Mouse (Mus musculus): ENCODE results near the gene Hmga1. TPM values are rescaled to one million over a fixed set of nuclear protein-coding genes. Genes with fewer than 3 reads are reported as not detected.

The Hmga1 gene
- polyA plus RNA-seq, 1 experiment from 2014 or later, result 821 TPM

DNA sequence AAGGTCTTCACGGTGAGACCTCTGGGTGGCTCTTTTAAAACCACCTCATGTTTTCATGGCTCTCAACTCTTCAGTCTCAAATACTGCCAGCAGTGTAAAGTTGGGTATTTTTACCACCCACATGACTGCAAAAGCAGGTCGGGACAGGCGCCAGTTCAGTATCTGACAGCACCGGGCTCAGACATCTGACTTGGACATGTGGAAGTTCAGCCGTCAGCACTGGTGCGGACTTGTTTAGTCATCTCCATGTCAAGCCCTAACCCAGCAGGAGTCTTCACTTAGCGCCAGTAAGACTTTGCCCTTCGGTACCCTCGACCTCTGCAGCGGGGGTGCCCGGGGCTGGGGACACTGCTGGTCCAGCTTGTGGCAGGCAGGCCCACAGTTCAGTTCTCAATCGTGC is 31.0 kb downstream of the Hmga1 start:
- WGBS, result 92% methylated on average over 12 of the region's 12 CpGs
- Histone ChIP-seq H3K27me3 (ENCODE audit: poor library complexity, severe bottlenecking) (no peaks in the 10 kb centered on the region), H3K4me1 (peaks cover 9% of the 10 kb centered on the region; the same call in 1 of the 2 replicates), H3K36me3 (replicated peaks) (peaks cover 99% of the 10 kb centered on the region), H3K9me3 (no peaks in the 10 kb centered on the region), H3K27ac (no peak overlapping the region), H3K4me3 (no peak overlapping the region)
- DNase-seq (ENCODE audit: extremely low spot score, low spot score), result no peak

DNA sequence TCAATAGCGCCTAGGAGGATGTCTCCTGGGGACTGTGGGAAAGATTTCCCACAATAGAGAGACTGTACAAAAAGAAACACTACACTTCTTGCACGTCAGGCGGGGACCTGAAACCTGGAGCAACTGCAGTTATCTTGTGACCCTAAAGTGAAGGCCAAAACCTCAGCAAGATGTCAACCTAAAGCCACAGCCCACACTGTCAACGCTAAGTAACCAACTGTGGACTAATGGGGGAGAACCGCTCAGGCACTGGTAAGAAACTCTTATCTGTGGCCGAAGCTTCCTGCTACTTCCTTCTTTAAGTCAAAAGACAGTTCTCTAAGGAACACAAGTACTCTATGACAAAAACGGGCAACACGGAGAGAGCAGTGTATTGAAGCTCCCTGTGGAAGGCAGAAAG is 31.9 kb downstream of the Hmga1 start:
- DNase-seq (ENCODE audit: extremely low spot score, low spot score), result no peak
- peaks cover 99% of the 10 kb centered on the region for H3K36me3 ChIP-seq (replicated peaks)
- no peaks in the 10 kb centered on the region for H3K9me3 ChIP-seq
- H3K27me3 ChIP-seq (ENCODE audit: poor library complexity, severe bottlenecking), result no peaks in the 10 kb centered on the region
- H3K4me1 ChIP-seq, result peaks cover 9% of the 10 kb centered on the region; the same call in 1 of the 2 replicates
- WGBS, result 92% methylated on average over 8 of the region's 8 CpGs
- no peak overlapping the region for H3K27ac ChIP-seq
- H3K4me3 ChIP-seq, result no peak overlapping the region

DNA sequence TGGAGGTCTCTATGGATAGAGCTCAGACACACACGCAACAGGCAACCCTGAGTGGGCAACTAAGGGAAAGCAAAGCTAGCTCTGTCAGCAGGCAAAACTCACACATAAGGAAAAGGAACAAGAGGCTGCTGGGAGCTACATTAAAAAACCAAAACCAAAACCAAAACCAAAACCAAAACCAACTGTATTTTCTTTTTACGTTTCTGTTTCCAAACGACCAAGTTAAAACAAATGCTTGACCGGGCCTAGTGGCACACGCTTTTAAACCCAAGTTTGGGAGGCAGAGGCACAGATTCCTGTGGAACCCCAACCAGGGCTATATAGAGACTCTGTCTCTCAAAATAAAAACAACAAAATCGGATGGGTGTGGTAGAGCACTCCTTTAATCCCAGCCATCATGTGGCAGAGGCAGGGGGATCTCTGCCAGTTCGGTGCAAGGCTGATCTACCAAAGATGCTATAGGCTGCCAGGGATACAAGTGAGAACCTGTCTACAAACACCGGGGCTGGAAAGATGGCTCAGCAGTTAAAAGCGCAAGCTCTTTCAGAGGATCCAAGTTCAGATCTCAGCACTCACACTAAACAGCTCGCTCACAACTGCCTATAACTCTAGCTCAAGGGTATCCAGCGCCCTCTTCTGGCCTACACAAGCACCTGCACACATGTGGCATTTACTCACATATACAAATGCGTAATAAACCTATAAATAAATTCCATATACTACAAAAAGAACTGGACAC is 35.7 kb downstream of the Hmga1 start:
- Histone ChIP-seq H3K27ac (no peak overlapping the region), H3K4me1 (peaks cover 15% of the 10 kb centered on the region), H3K4me3 (no peak overlapping the region), H3K9me3 (no peaks in the 10 kb centered on the region), H3K36me3 (replicated peaks) (peaks cover 98% of the 10 kb centered on the region), H3K27me3 (ENCODE audit: poor library complexity, severe bottlenecking) (no peaks in the 10 kb centered on the region)
- no peak for DNase-seq (ENCODE audit: extremely low spot score, low spot score)
- WGBS, result 90% methylated on average over 12 of the region's 12 CpGs

DNA sequence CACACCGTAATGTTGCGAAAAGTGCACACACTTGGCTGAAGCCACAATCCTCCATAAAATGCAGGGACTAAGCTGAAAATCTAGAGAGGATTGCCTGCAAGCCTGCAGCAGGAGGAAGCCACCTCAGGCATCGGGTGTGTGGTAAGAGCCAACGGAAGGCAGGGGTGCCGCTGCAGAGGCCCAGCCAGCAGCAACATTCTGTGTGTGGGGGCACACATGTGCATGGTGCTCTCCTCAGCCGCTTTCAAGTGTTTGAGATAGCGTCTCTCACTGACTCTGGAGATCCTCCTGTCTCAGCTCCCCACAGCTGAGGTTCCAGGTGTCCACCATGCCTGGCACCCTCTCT is 36.2 kb downstream of the Hmga1 start:
- Histone ChIP-seq H3K27me3 (ENCODE audit: poor library complexity, severe bottlenecking) (no peaks in the 10 kb centered on the region), H3K9me3 (no peaks in the 10 kb centered on the region), H3K4me3 (no peak overlapping the region), H3K4me1 (peaks cover 11% of the 10 kb centered on the region), H3K27ac (no peak overlapping the region), H3K36me3 (replicated peaks) (peaks cover 98% of the 10 kb centered on the region)
- WGBS, result 99% methylated on average over 7 of the region's 7 CpGs
- no peak for DNase-seq (ENCODE audit: extremely low spot score, low spot score)

DNA sequence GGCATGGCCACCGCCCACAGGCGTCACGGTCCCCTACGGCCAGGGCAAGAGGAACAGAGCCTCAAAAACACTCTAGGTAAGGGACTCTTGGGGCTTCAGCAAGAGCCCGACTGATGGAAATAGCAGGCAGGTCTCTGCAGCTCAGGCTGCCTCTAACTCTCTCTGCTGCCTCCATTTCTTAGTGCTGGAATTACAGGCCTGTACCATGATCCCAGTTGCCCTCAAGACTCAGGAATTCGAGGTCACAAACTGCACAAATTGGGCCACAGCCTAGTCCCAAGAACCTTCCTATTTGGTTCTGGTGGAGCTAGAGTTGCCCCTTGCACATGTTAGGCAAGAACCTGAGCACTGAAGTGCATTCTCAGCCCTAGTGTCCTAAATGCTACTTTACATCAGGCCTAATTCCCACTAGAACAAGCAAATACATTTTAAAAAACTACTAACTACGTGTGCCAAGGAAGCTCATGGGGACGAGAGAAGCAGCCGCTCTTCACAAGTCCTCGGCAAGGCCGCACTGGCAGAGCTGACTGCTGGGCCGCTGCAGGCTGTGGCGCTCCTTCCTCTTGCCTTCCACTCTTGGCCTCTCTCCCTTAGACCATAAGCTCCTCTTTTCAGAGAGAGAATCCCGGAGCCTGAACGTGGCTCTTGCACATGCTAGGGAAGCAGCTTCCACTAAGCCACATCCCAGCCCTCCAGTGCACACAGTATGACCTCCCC is 39.5 kb downstream of the Hmga1 start:
- no peak for DNase-seq (ENCODE audit: extremely low spot score, low spot score)
- H3K4me1 ChIP-seq, result peaks cover 12% of the 10 kb centered on the region
- H3K27ac ChIP-seq, result no peak overlapping the region
- 92% methylated on average over 15 of the region's 15 CpGs for WGBS
- H3K27me3 ChIP-seq (ENCODE audit: poor library complexity, severe bottlenecking), result no peaks in the 10 kb centered on the region
- peaks cover 68% of the 10 kb centered on the region for H3K36me3 ChIP-seq (replicated peaks)
- H3K9me3 ChIP-seq, result no peaks in the 10 kb centered on the region
- H3K4me3 ChIP-seq, result no peak overlapping the region

DNA sequence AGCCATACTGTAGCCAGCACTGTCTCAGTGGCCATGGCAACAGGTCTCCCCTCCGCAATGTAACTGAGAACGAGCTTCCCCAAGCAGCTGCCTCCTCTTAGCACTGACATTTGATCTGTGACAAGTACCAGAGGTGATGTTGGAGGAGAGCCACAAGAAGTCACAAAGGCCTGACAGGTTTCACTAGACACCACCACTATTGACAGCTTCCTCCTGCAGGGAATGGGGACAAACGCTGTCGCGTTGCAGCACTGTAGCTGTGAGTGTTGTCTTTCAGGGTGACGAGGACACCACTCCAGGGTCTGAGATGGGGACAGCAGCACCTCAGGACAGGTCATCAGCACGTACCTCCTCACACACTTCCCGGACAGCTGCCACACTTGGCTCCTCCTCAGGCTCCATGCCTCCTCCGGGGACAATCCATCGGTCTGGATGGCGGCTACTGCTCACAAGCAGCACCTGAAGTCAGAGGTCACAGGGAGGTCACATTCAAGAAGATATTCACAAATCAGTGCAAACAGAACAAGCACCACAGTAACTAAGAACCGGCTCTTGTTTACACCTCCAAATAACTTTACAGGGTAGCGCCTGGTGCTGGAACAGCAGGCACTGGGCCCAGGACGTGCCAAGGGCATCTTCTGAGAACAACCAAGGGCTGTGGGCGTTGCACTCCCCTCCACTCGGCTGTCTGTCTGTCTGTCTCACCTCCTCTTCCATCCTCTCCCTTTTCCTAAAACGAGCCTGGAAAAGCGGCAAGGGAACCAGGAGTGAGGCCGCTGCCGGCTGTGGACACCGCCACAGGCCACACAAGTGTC is 40.3 kb downstream of the Hmga1 start:
- DNase-seq (ENCODE audit: extremely low spot score, low spot score), result no peak
- no peaks in the 10 kb centered on the region for H3K9me3 ChIP-seq
- no peaks in the 10 kb centered on the region for H3K27me3 ChIP-seq (ENCODE audit: poor library complexity, severe bottlenecking)
- WGBS, result 92% methylated on average over 21 of the region's 21 CpGs
- no peak overlapping the region for H3K4me3 ChIP-seq
- peaks cover 16% of the 10 kb centered on the region for H3K4me1 ChIP-seq
- peaks cover 60% of the 10 kb centered on the region for H3K36me3 ChIP-seq (replicated peaks)
- H3K27ac ChIP-seq, result no peak overlapping the region

DNA sequence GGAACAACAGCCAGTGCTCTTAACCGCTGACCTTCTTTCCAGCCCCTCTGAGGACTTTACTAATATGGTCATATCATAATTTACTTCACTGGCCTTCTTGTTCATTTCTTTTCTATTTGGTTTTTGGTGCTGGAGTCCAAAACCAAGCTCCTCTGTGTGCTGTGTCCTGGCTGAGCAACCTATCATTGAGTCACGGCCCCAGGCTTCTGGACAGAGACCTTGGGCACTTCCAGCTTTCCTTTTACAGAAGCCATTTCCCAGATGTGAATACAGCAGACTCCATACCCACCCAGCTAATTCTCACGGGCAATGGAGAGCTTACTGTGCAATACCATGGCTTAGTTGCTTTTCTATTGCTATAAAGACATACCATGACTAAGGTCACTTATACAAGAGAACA is 44.0 kb downstream of the Hmga1 start:
- no peaks in the 10 kb centered on the region for H3K9me3 ChIP-seq
- no peak overlapping the region for H3K27ac ChIP-seq
- H3K4me3 ChIP-seq, result no peak overlapping the region
- DNase-seq (ENCODE audit: extremely low spot score, low spot score), result no peak
- peaks cover 31% of the 10 kb centered on the region for H3K4me1 ChIP-seq
- no peaks in the 10 kb centered on the region for H3K27me3 ChIP-seq (ENCODE audit: poor library complexity, severe bottlenecking)
- 87% methylated on average over 3 of the region's 3 CpGs for WGBS
- peaks cover 40% of the 10 kb centered on the region for H3K36me3 ChIP-seq (replicated peaks)

DNA sequence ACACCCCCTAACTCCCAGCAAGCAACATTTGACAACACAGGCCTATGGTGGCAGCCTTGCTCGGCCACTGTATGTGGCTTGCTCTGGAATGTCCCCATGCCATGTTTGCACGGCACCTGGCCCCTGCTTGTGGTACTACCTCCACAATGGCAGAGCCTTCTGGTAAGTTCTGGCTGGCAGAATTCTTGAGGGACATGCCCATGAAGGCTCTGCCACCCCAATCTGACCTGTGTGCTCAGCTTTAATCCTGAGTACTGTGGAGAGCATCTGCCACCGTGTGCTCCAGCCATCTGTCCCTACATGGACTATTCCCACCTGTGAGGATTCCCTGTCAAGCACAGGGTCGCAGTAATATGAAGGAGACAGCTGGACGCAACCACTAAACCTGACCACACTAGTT is 44.6 kb downstream of the Hmga1 start:
- no peak overlapping the region for H3K4me3 ChIP-seq
- no peaks in the 10 kb centered on the region for H3K27me3 ChIP-seq (ENCODE audit: poor library complexity, severe bottlenecking)
- DNase-seq (ENCODE audit: extremely low spot score, low spot score), result no peak
- H3K9me3 ChIP-seq, result no peaks in the 10 kb centered on the region
- H3K4me1 ChIP-seq, result peaks cover 31% of the 10 kb centered on the region
- WGBS, result 91% methylated on average over 5 of the region's 5 CpGs
- H3K27ac ChIP-seq, result no peak overlapping the region
- H3K36me3 ChIP-seq (replicated peaks), result peaks cover 36% of the 10 kb centered on the region

DNA sequence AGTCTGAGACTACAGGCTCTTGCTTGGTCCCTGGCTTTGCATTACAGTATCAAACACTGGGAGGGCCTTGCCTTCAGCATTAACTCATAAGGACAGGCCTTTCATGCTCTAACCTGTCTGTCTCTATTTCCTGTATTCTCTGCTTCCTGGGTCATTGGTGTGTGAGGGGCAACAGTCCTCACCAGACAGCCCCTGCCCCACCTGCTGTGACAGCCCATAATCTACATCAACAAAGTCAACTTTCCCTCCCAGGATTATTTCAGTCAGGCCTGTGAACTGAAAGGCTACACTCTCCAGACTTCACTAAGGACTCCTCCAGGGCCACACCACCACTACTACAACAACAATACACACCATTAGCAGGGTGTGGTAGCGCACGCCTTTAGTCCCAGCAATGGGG is 46.7 kb downstream of the Hmga1 start:
- H3K27me3 ChIP-seq (ENCODE audit: poor library complexity, severe bottlenecking), result no peaks in the 10 kb centered on the region
- WGBS, result 85% methylated on average over 2 of the region's 2 CpGs
- peaks cover 31% of the 10 kb centered on the region for H3K36me3 ChIP-seq (replicated peaks)
- H3K9me3 ChIP-seq, result no peaks in the 10 kb centered on the region
- H3K27ac ChIP-seq, result no peak overlapping the region
- no peak overlapping the region for H3K4me3 ChIP-seq
- peaks cover 24% of the 10 kb centered on the region for H3K4me1 ChIP-seq
- DNase-seq (ENCODE audit: extremely low spot score, low spot score), result no peak

DNA sequence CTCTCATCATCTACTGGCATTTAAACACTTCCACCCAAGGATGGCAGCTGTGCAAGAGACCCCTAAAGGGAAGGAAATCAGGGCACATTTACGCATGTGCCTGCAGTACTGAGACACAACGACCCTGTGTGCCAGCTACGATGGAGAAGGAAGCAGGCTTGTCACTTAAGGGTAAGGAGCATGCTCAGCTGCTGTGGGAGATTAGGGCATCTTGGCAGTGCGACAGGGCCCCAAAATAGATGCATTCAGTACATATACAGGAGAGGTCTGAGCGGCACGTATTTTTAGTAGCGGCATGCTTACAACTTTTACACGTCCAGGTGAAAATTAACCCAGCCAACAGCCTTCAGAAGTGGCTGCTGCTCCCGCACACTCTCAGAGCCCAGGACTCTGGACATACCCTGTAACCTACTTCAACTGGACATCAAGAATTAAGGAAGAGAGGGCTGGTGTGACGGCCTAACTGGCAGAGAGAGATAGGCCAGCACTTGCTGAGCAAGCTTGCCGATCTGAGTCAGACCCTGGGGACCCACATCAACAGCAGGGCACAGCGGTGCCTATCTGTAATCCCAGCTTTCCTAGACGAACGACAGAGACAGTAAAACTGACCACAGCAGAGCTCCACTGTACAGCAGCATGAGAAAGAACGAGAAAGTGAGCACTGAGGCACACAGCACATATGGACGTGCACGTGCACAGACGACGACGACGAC is 47.4 kb downstream of the Hmga1 start:
- 90% methylated on average over 21 of the region's 21 CpGs for WGBS
- Histone ChIP-seq H3K9me3 (no peaks in the 10 kb centered on the region), H3K27me3 (ENCODE audit: poor library complexity, severe bottlenecking) (no peaks in the 10 kb centered on the region), H3K27ac (no peak overlapping the region), H3K4me3 (no peak overlapping the region), H3K4me1 (peaks cover 24% of the 10 kb centered on the region), H3K36me3 (replicated peaks) (peaks cover 34% of the 10 kb centered on the region)
- DNase-seq (ENCODE audit: extremely low spot score, low spot score), result no peak

DNA sequence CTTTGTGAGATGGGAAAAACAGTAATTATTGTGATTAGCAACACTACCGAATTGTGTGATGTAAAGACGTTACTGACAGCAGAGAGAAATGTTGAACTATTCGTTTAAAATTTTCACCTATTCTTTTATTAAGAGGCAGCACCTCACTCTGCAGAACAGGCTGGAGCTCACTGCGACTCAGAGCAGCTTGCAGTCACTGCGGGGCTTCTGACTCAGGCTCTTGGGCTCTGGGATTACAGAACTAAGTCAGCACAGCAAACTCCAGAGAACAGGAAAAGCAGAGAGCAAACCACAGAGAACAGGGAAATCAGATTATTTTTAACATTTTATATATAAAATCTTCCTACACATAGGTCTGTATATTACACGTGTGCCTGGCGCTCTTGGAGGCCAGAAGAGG is 53.3 kb downstream of the Hmga1 start:
- Histone ChIP-seq H3K9me3 (no peaks in the 10 kb centered on the region), H3K4me3 (no peak overlapping the region), H3K27ac (no peak overlapping the region), H3K27me3 (ENCODE audit: poor library complexity, severe bottlenecking) (no peaks in the 10 kb centered on the region), H3K4me1 (peaks cover 22% of the 10 kb centered on the region), H3K36me3 (replicated peaks) (peaks cover 59% of the 10 kb centered on the region)
- no peak for DNase-seq (ENCODE audit: extremely low spot score, low spot score)
- WGBS, result 91% methylated on average over 7 of the region's 7 CpGs

DNA sequence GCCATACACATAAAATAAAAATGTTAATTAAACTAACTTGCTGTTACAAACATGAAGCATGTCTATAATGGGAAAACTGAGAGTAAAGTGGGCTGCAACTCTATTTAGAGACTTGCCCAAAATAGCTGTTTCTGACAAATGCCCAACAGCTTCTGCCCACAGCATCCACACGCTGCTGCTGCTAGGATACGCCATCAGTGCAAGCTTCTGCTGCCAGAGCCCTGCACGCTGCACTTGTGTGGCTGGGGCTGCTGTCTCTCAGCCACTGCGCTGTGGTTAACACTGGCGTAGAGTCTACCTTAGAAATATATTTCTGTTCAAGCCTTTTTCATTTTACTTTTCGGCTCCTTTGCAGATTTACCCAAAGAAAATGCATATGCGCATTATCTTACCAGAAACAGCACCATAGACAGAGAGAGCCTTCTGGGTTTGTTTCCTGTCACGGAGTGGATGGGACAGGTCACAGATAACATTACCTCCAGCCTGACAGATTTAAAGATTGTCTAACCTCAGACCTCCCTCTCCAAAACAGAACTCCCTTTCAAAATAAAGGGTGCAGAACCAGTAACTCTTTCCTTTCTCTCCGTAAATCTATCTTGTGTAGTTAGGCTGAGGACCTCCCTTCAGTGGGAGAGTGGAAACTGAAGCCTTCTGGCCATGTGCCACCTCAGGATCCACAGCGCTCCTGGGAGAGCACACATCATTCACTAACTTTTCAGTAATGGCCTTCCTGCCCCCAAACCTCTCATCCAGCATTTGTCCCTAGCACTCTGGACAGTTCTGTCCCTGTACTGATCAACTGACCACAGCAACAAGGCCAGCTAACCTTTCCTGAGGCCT is 54.6 kb downstream of the Hmga1 start:
- 90% methylated on average over 10 of the region's 10 CpGs for WGBS
- Histone ChIP-seq H3K4me3 (no peak overlapping the region), H3K4me1 (peaks cover 26% of the 10 kb centered on the region), H3K36me3 (replicated peaks) (peaks cover 64% of the 10 kb centered on the region), H3K9me3 (no peaks in the 10 kb centered on the region), H3K27ac (no peak overlapping the region), H3K27me3 (ENCODE audit: poor library complexity, severe bottlenecking) (no peaks in the 10 kb centered on the region)
- no peak for DNase-seq (ENCODE audit: extremely low spot score, low spot score)
